Comparison of ENCODE assay signal across 18 mouse cellular contexts in the genomic region with DNA sequence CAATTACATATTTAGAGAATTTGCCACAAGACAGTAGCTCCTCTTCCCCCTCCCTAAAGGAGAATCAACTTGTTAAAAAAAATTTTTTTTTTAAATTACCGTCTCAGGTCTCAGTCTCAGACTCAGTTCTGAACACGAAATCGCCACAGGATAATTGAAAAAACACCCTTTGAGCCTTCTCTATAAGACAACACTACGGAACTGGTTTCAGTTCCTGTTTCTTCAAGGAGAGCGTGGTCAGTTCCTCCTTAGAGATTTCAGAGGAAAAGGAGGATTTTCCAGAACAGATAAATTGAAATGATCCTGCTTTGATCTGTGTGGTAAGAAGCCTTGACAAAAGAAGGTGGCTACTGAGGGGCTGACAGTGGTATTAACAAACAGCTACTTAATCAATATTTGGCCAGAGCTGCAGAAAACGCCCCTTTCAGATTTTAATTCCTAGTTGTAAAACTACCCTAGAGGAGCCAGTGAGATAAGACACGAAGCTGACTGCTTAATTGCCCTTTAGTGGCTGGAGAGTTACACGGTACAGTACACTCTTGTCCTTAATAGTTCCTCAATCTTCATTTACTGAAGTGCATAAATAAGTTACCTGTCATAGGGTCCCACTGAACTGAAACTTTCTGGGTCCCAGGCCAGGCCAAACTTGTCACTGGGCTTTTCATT. TPM values are rescaled to one million over a fixed set of nuclear protein-coding genes. Genes with fewer than 3 reads are reported as not detected.
DNase-seq lines count a peak whose midpoint lies in the region; ATAC-seq and TF ChIP-seq lines count a peak whose summit lies in the region.
"Had no signal": no experiment of that assay in that cellular context is flagged by ENCODE, and none has a peak within 500 bp of the region (broad histone marks: within the 10 kb centered on the region; RNA-seq: fewer than 3 reads in every experiment).

No protein-coding gene starts in this region.

- no peak overlapping the region for H3K27ac ChIP-seq in forebrain, postnatal 0 days (ENCODE audit: low read depth, low read length)
- no peak overlapping the region for H3K27ac ChIP-seq in forebrain, embryonic 13.5 days
- no peak overlapping the region for H3K27ac ChIP-seq in neural tube, embryonic 12.5 days
- no peak overlapping the region for H3K27ac ChIP-seq in hindbrain, embryonic 15.5 days (replicated peaks)

- H3K27me3 ChIP-seq in forebrain, postnatal 0 days (ENCODE audit: insufficient read depth, low read length), result peaks cover 92% of the 10 kb centered on the region
- peaks cover 97% of the 10 kb centered on the region for H3K27me3 ChIP-seq in forebrain, embryonic 13.5 days
- peaks cover 41% of the 10 kb centered on the region for H3K27me3 ChIP-seq in neural tube, embryonic 12.5 days (replicated peaks)
- peaks cover 58% of the 10 kb centered on the region for H3K27me3 ChIP-seq in hindbrain, embryonic 15.5 days

- no peak for ATAC-seq in forebrain, postnatal 0 days
- no peak for ATAC-seq in forebrain, embryonic 13.5 days
- ATAC-seq in neural tube, embryonic 12.5 days (ENCODE audit: low FRiP score, low read depth), result no peak
- ATAC-seq in hindbrain, embryonic 15.5 days (ENCODE audit: low FRiP score, low read depth), result no peak
- ATAC-seq: intestine, postnatal 0 days had no signal

- TF ChIP-seq CTCF in forebrain, postnatal 0 days (IDR thresholded peaks at IDR 0.05; ENCODE audit: low read depth), result no peak

- H3K4me3 ChIP-seq in forebrain, postnatal 0 days (ENCODE audit: low read depth, low read length), result no peak overlapping the region
- no peak overlapping the region for H3K4me3 ChIP-seq in forebrain, embryonic 13.5 days
- peak overlapping the region; percentile 13 for H3K4me3 ChIP-seq in neural tube, embryonic 12.5 days
- no peak overlapping the region for H3K4me3 ChIP-seq in hindbrain, embryonic 15.5 days

- H3K9ac ChIP-seq in forebrain, postnatal 0 days, result no peak overlapping the region
- no peak overlapping the region for H3K9ac ChIP-seq in forebrain, embryonic 13.5 days
- H3K9ac ChIP-seq in neural tube, embryonic 12.5 days, result no peak overlapping the region
- no peak overlapping the region for H3K9ac ChIP-seq in hindbrain, embryonic 15.5 days

- no peak overlapping the region for H3K4me2 ChIP-seq in forebrain, postnatal 0 days (ENCODE audit: low read depth)
- H3K4me2 ChIP-seq in forebrain, embryonic 13.5 days, result no peak overlapping the region
- peak overlapping the region; percentile 81 for H3K4me2 ChIP-seq in neural tube, embryonic 12.5 days (replicated peaks)
- peak overlapping the region; percentile 66 for H3K4me2 ChIP-seq in hindbrain, embryonic 15.5 days

- peak; percentile 23 for DNase-seq in forebrain, postnatal 0 days
- no peak for DNase-seq in neural tube, embryonic 10.5 days (ENCODE audit: extremely low spot score, low spot score)
- DNase-seq in adipocyte (ENCODE audit: low spot score), result no peak
- DNase-seq in layer of hippocampus, adult 8-10 months (ENCODE audit: low spot score in 2 of 2), result no peak
- DNase-seq in testis, postnatal 14 days (ENCODE audit: low spot score), result no peak
- DNase-seq: B cell, adult 2 months; cerebellum, adult 8-10 months; heart, postnatal 14 days; lung, postnatal 36 days had no signal

- 5% methylated on average over 8 of the region's 8 CpGs for WGBS in forebrain, postnatal 0 days
- 3% methylated on average over 8 of the region's 8 CpGs for WGBS in forebrain, embryonic 13.5 days
- 5% methylated on average over 8 of the region's 8 CpGs for WGBS in neural tube, embryonic 12.5 days
- 11% methylated on average over 8 of the region's 8 CpGs for WGBS in hindbrain, embryonic 15.5 days

- H3K36me3 ChIP-seq in forebrain, postnatal 0 days (ENCODE audit: insufficient read depth), result no peaks in the 10 kb centered on the region
- H3K36me3 ChIP-seq in forebrain, embryonic 13.5 days (ENCODE audit: poor library complexity, severe bottlenecking), result no peaks in the 10 kb centered on the region
- H3K36me3 ChIP-seq in neural tube, embryonic 12.5 days, result no peaks in the 10 kb centered on the region
- H3K36me3 ChIP-seq in hindbrain, embryonic 15.5 days, result no peaks in the 10 kb centered on the region

- no peaks in the 10 kb centered on the region for H3K9me3 ChIP-seq in forebrain, postnatal 0 days (ENCODE audit: low read length)
- no peaks in the 10 kb centered on the region for H3K9me3 ChIP-seq in forebrain, embryonic 13.5 days (replicated peaks)
- H3K9me3 ChIP-seq in neural tube, embryonic 12.5 days, result no peaks in the 10 kb centered on the region
- H3K9me3 ChIP-seq in hindbrain, embryonic 15.5 days, result no peaks in the 10 kb centered on the region

- H3K4me1 ChIP-seq in forebrain, postnatal 0 days (ENCODE audit: insufficient read depth), result no peaks in the 10 kb centered on the region
- H3K4me1 ChIP-seq in forebrain, embryonic 13.5 days, result peaks cover 29% of the 10 kb centered on the region
- peaks cover 40% of the 10 kb centered on the region for H3K4me1 ChIP-seq in neural tube, embryonic 12.5 days
- peaks cover 6% of the 10 kb centered on the region for H3K4me1 ChIP-seq in hindbrain, embryonic 15.5 days (replicated peaks)

RNA-seq across cellular contexts. Expression of a gene that starts 9.7 kb away (rescaled TPM):
- total RNA-seq in forebrain, postnatal 0 days (2014; rRNA removed), result 0.15 and 0.19 TPM in 2 replicates
- polyA plus RNA-seq in forebrain, postnatal 0 days (2015; fragmentation: Nextera tagmentation; extraction: Ambion mirVana), result 0.04 and 0.40 TPM in 2 replicates
- polyA plus RNA-seq in forebrain, embryonic 13.5 days (2015; fragmentation: Nextera tagmentation; extraction: Ambion mirVana), result 0.53 and 0.65 TPM in 2 replicates
- polyA plus RNA-seq in neural tube, embryonic 12.5 days (2016; fragmentation: Nextera tagmentation; extraction: Ambion mirVana), result 44.6 and 45.4 TPM in 2 replicates
- 14.0 and 16.3 TPM in 2 replicates for polyA plus RNA-seq in hindbrain, embryonic 15.5 days (2015; fragmentation: Nextera tagmentation; extraction: Ambion mirVana)
- total RNA-seq in layer of hippocampus, adult 8-10 months (2022), result not detected
- total RNA-seq: layer of hippocampus, adult 18-20 months; left cerebral cortex, postnatal 36 days; MEL had no signal
- polyA plus RNA-seq: gonadal fat pad, adult 2 months; intestine, postnatal 0 days; liver, embryonic 16.5 days had no signal

Comparison
In these comparisons a context has a peak if more than half of its experiments do, and no peak if none do; other contexts are left out.
1. H3K4me2 ChIP-seq: peak in neural tube, embryonic 12.5 days (single experiment) and hindbrain, embryonic 15.5 days (single experiment); none in forebrain, postnatal 0 days (single experiment) and forebrain, embryonic 13.5 days (single experiment).